Mouse (Mus musculus): Measurements from ENCODE around the gene Arhgap15. TPM values are rescaled to one million over a fixed set of nuclear protein-coding genes. Genes with fewer than 3 reads are reported as not detected.

Gene Arhgap15
- polyA plus RNA-seq, 1 experiment from 2014 or later = 0.20 TPM

GRCm38 (mm10) chr2:43788484-43788883, 39.9 kb downstream of the Arhgap15 start:
- Histone ChIP-seq H3K36me3 (ENCODE audit: control insufficient read depth, insufficient read depth, low read length) (no peaks in the 10 kb centered on the region), H3K27ac (ENCODE audit: low read depth, low read length) (no peak overlapping the region), H3K4me2 (ENCODE audit: low read depth, low read length, severe bottlenecking) (no peak overlapping the region), H3K4me1 (replicated peaks; ENCODE audit: control insufficient read depth, insufficient read depth, low read length) (no peaks in the 10 kb centered on the region), H3K27me3 (ENCODE audit: control insufficient read depth, insufficient read depth, low read length) (peaks cover 55% of the 10 kb centered on the region), H3K9ac (ENCODE audit: low read length) (no peak overlapping the region), H3K4me3 (ENCODE audit: low read depth, low read length) (no peak overlapping the region), H3K9me3 (ENCODE audit: control insufficient read depth, low read length) (no peaks in the 10 kb centered on the region)
- no peak; the same call in 1 of the 2 replicates for ATAC-seq (replicated peaks; ENCODE audit: low FRiP score)
- 32% methylated on average over 8 of the region's 8 CpGs for whole genome bisulfite sequencing
- no peak for DNase-seq (ENCODE audit: low spot score)

GRCm38 (mm10) chr2:43790049-43790693, 41.5 kb downstream of the Arhgap15 start:
- DNase-seq (ENCODE audit: low spot score) = no peak
- H3K9ac ChIP-seq (ENCODE audit: low read length) = no peak overlapping the region
- H3K36me3 ChIP-seq (ENCODE audit: control insufficient read depth, insufficient read depth, low read length) = no peaks in the 10 kb centered on the region
- H3K4me3 ChIP-seq (ENCODE audit: low read depth, low read length) = no peak overlapping the region
- peaks cover 45% of the 10 kb centered on the region for H3K27me3 ChIP-seq (ENCODE audit: control insufficient read depth, insufficient read depth, low read length)
- no peaks in the 10 kb centered on the region for H3K4me1 ChIP-seq (replicated peaks; ENCODE audit: control insufficient read depth, insufficient read depth, low read length)
- H3K4me2 ChIP-seq (ENCODE audit: low read depth, low read length, severe bottlenecking) = no peak overlapping the region
- H3K27ac ChIP-seq (ENCODE audit: low read depth, low read length) = no peak overlapping the region
- WGBS = 82% methylated on average over 6 of the region's 6 CpGs
- ATAC-seq (replicated peaks; ENCODE audit: low FRiP score) = no peak
- no peaks in the 10 kb centered on the region for H3K9me3 ChIP-seq (ENCODE audit: control insufficient read depth, low read length)

GRCm38 (mm10) chr2:43791575-43791974, 43.0 kb downstream of the Arhgap15 start:
- no peaks in the 10 kb centered on the region for H3K9me3 ChIP-seq (ENCODE audit: control insufficient read depth, low read length)
- H3K27ac ChIP-seq (ENCODE audit: low read depth, low read length) = no peak overlapping the region
- no peak for ATAC-seq (replicated peaks; ENCODE audit: low FRiP score)
- no peak overlapping the region for H3K4me2 ChIP-seq (ENCODE audit: low read depth, low read length, severe bottlenecking)
- H3K4me3 ChIP-seq (ENCODE audit: low read depth, low read length) = no peak overlapping the region
- H3K27me3 ChIP-seq (ENCODE audit: control insufficient read depth, insufficient read depth, low read length) = peaks cover 41% of the 10 kb centered on the region
- no peaks in the 10 kb centered on the region for H3K4me1 ChIP-seq (replicated peaks; ENCODE audit: control insufficient read depth, insufficient read depth, low read length)
- no peak overlapping the region for H3K9ac ChIP-seq (ENCODE audit: low read length)
- H3K36me3 ChIP-seq (ENCODE audit: control insufficient read depth, insufficient read depth, low read length) = no peaks in the 10 kb centered on the region
- no peak for DNase-seq (ENCODE audit: low spot score)
- 88% methylated on average over 6 of the region's 6 CpGs for WGBS

GRCm38 (mm10) chr2:43793105-43793504, 44.5 kb downstream of the Arhgap15 start:
- H3K9me3 ChIP-seq (ENCODE audit: control insufficient read depth, low read length) = no peaks in the 10 kb centered on the region
- H3K27ac ChIP-seq (ENCODE audit: low read depth, low read length) = no peak overlapping the region
- DNase-seq (ENCODE audit: low spot score) (no peak), ATAC-seq (replicated peaks; ENCODE audit: low FRiP score) (no peak)
- peaks cover 29% of the 10 kb centered on the region for H3K27me3 ChIP-seq (ENCODE audit: control insufficient read depth, insufficient read depth, low read length)
- H3K4me1 ChIP-seq (replicated peaks; ENCODE audit: control insufficient read depth, insufficient read depth, low read length) = no peaks in the 10 kb centered on the region
- no peak overlapping the region for H3K9ac ChIP-seq (ENCODE audit: low read length)
- 69% methylated on average over 3 of the region's 3 CpGs for WGBS
- no peaks in the 10 kb centered on the region for H3K36me3 ChIP-seq (ENCODE audit: control insufficient read depth, insufficient read depth, low read length)
- H3K4me3 ChIP-seq (ENCODE audit: low read depth, low read length) = no peak overlapping the region
- no peak overlapping the region for H3K4me2 ChIP-seq (ENCODE audit: low read depth, low read length, severe bottlenecking)

- peaks cover 15% of the 10 kb centered on the region for H3K27me3 ChIP-seq (ENCODE audit: control insufficient read depth, insufficient read depth, low read length)
- no peak overlapping the region for H3K4me3 ChIP-seq (ENCODE audit: low read depth, low read length)
- H3K36me3 ChIP-seq (ENCODE audit: control insufficient read depth, insufficient read depth, low read length) = no peaks in the 10 kb centered on the region
- H3K4me1 ChIP-seq (replicated peaks; ENCODE audit: control insufficient read depth, insufficient read depth, low read length) = no peaks in the 10 kb centered on the region
- WGBS = 95% methylated on average over 5 of the region's 5 CpGs
- no peak overlapping the region for H3K27ac ChIP-seq (ENCODE audit: low read depth, low read length)
- DNase-seq (ENCODE audit: low spot score) = no peak
- H3K9me3 ChIP-seq (ENCODE audit: control insufficient read depth, low read length) = no peaks in the 10 kb centered on the region
- no peak overlapping the region for H3K9ac ChIP-seq (ENCODE audit: low read length)
- ATAC-seq (replicated peaks; ENCODE audit: low FRiP score) = no peak
- no peak overlapping the region for H3K4me2 ChIP-seq (ENCODE audit: low read depth, low read length, severe bottlenecking)
These were observed 46.1 kb downstream of the Arhgap15 start for GRCm38 (mm10) chr2:43794700-43795099.

GRCm38 (mm10) chr2:43796448-43796847, 47.8 kb downstream of the Arhgap15 start:
- ATAC-seq (replicated peaks; ENCODE audit: low FRiP score) = no peak

GRCm38 (mm10) chr2:43805960-43806744, 57.5 kb downstream of the Arhgap15 start:
- DNase-seq (ENCODE audit: low spot score) = no peak
- Histone ChIP-seq H3K4me3 (ENCODE audit: low read depth, low read length) (no peak overlapping the region), H3K36me3 (ENCODE audit: control insufficient read depth, insufficient read depth, low read length) (no peaks in the 10 kb centered on the region), H3K9me3 (ENCODE audit: control insufficient read depth, low read length) (no peaks in the 10 kb centered on the region), H3K4me1 (replicated peaks; ENCODE audit: control insufficient read depth, insufficient read depth, low read length) (no peaks in the 10 kb centered on the region), H3K9ac (ENCODE audit: low read length) (no peak overlapping the region), H3K4me2 (ENCODE audit: low read depth, low read length, severe bottlenecking) (no peak overlapping the region), H3K27ac (ENCODE audit: low read depth, low read length) (no peak overlapping the region), H3K27me3 (ENCODE audit: control insufficient read depth, insufficient read depth, low read length) (no peaks in the 10 kb centered on the region)
- no peak for ATAC-seq (replicated peaks; ENCODE audit: low FRiP score)
- 78% methylated on average over 4 of the region's 4 CpGs for WGBS

More at GRCm38 (mm10) chr2:43796448-43796847, 47.8 kb downstream of the Arhgap15 start:
- no peaks in the 10 kb centered on the region for H3K4me1 ChIP-seq (replicated peaks; ENCODE audit: control insufficient read depth, insufficient read depth, low read length)
- no peaks in the 10 kb centered on the region for H3K9me3 ChIP-seq (ENCODE audit: control insufficient read depth, low read length)
- H3K27ac ChIP-seq (ENCODE audit: low read depth, low read length) = no peak overlapping the region
- H3K36me3 ChIP-seq (ENCODE audit: control insufficient read depth, insufficient read depth, low read length) = no peaks in the 10 kb centered on the region
- H3K9ac ChIP-seq (ENCODE audit: low read length) = no peak overlapping the region
- H3K4me2 ChIP-seq (ENCODE audit: low read depth, low read length, severe bottlenecking) = no peak overlapping the region
- no peak overlapping the region for H3K4me3 ChIP-seq (ENCODE audit: low read depth, low read length)
- H3K27me3 ChIP-seq (ENCODE audit: control insufficient read depth, insufficient read depth, low read length) = peaks cover 3% of the 10 kb centered on the region
- no peak for DNase-seq (ENCODE audit: low spot score)
- 89% methylated on average over 4 of the region's 4 CpGs for WGBS

GRCm38 (mm10) chr2:43815896-43816787, 67.5 kb downstream of the Arhgap15 start:
- no peak overlapping the region for H3K27ac ChIP-seq (ENCODE audit: low read depth, low read length)
- ATAC-seq (replicated peaks; ENCODE audit: low FRiP score) (no peak), DNase-seq (ENCODE audit: low spot score) (no peak)
- no peaks in the 10 kb centered on the region for H3K9me3 ChIP-seq (ENCODE audit: control insufficient read depth, low read length)
- H3K9ac ChIP-seq (ENCODE audit: low read length) = no peak overlapping the region
- no peak overlapping the region for H3K4me3 ChIP-seq (ENCODE audit: low read depth, low read length)
- no peak overlapping the region for H3K4me2 ChIP-seq (ENCODE audit: low read depth, low read length, severe bottlenecking)
- H3K27me3 ChIP-seq (ENCODE audit: control insufficient read depth, insufficient read depth, low read length) = no peaks in the 10 kb centered on the region
- no peaks in the 10 kb centered on the region for H3K36me3 ChIP-seq (ENCODE audit: control insufficient read depth, insufficient read depth, low read length)
- no peaks in the 10 kb centered on the region for H3K4me1 ChIP-seq (replicated peaks; ENCODE audit: control insufficient read depth, insufficient read depth, low read length)
- WGBS = 89% methylated on average over 12 of the region's 12 CpGs

All from forebrain, embryonic 11.5 days (tissue).